Mouse (Mus musculus) macrophage (primary cell): ENCODE data around the gene Gm28230. TPM values are rescaled to one million over a fixed set of nuclear protein-coding genes. Genes with fewer than 3 reads are reported as not detected.

ENCODE experiments used
- H3K27ac ChIP-seq: fragments of 350-480 bp; formaldehyde crosslinking; 2 replicates; pipeline ENCODE4 v1.9.0; 2021
- H3K36me3 ChIP-seq: fragments of 350-480 bp; formaldehyde crosslinking; 2 replicates; pipeline ENCODE4 v1.9.0; 2021; ENCODE audit errors: inconsistent target
- H3K4me3 ChIP-seq: fragments of 350-480 bp; formaldehyde crosslinking; 2 replicates; pipeline ENCODE4 v1.9.0; 2021; ENCODE audit errors: inconsistent target
- H3K79me2 ChIP-seq: fragments of 350-480 bp; formaldehyde crosslinking; 2 replicates; pipeline ENCODE4 v1.9.0; 2021; ENCODE audit errors: inconsistent target
- WGBS: methylation state at CpG from one replicate; pipeline ENCODE4 v1.1.7; 2026; ENCODE audit warnings: inconsistent platforms; ENCODE audit not compliant: missing documents; 5-methylcytosine and 5-hydroxymethylcytosine counted together
- polyA plus RNA-seq: library from polyadenylated mRNA; stranded (reverse); fragments of 250-400 nt; gene quantifications from 3 replicates; pipeline ENCODE4 v1.2.4, GENCODE M21; 2018; ENCODE audit warnings: inconsistent platforms

Gene Gm28230
- polyA plus RNA-seq, 1 experiment from 2014 or later: not detected

- H3K27ac ChIP-seq: no peak overlapping the region
- 18% methylated on average over 22 of the region's 27 CpGs for WGBS
- H3K4me3 ChIP-seq: no peak overlapping the region
- no peaks in the 10 kb centered on the region for H3K79me2 ChIP-seq
- H3K36me3 ChIP-seq: no peaks in the 10 kb centered on the region
Measured at GRCm38 (mm10) chr2:74734996-74735811, 8.7 kb downstream of the Gm28230 start.

- Histone ChIP-seq H3K4me3 (no peak overlapping the region), H3K79me2 (no peaks in the 10 kb centered on the region), H3K36me3 (no peaks in the 10 kb centered on the region), H3K27ac (no peak overlapping the region)
- 8% methylated on average over 41 of the region's 42 CpGs for WGBS
Measured at GRCm38 (mm10) chr2:74735851-74736687, 9.5 kb downstream of the Gm28230 start.

DNA sequence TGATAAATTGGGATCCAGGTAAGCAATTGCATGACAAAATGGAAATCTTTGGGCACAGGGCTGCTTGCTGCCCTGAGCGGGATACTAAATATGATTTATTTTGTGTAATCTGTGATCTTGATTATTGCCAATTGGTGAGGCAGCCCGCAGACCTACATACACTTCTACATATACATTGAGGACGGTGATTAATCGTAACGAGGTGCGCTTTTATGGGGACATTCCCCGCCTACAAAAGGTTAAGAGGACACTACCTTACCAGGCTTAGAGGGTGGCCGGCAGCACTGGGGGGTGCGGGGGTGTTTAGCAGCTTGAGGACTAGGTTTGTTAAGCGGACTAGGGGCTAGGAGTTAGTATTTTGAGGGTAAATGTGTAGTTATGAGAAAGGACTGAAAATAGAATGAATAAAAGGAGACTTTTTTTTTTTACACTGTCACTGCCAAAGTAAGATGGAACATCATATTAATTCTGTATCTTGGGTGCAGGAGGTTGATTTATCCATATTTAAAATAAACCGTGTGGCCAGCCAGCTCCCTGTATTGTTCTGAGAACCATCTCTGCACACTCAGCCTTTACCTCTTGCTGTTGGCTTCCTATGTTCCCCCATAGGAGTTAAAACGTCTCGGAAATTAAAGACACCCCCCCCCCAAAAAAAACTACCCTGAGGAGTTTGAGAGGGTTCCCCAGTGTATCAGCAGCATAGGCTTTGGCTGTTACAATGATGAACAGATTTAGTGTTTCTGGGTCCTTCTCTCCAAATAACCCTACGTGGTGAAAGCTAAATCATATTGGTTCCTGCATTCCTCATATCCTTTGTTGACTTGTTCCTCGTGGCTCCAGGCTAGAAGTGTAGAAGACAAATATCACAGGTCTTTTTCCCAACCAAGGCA is 10.4 kb downstream of the Gm28230 start:
- Histone ChIP-seq H3K27ac (no peak overlapping the region), H3K4me3 (no peak overlapping the region), H3K79me2 (no peaks in the 10 kb centered on the region), H3K36me3 (no peaks in the 10 kb centered on the region)
- WGBS: 29% methylated on average over 15 of the region's 15 CpGs

- no peak overlapping the region for H3K4me3 ChIP-seq
- no peaks in the 10 kb centered on the region for H3K36me3 ChIP-seq
- H3K79me2 ChIP-seq: no peaks in the 10 kb centered on the region
- 36% methylated on average over 7 of the region's 7 CpGs for WGBS
- H3K27ac ChIP-seq: no peak overlapping the region
Measured at GRCm38 (mm10) chr2:74737578-74738070, 11.1 kb downstream of the Gm28230 start.

- Histone ChIP-seq H3K79me2 (no peaks in the 10 kb centered on the region), H3K4me3 (no peak overlapping the region), H3K27ac (no peak overlapping the region), H3K36me3 (no peaks in the 10 kb centered on the region)
- WGBS: 5% methylated on average over 20 of the region's 20 CpGs
Measured at GRCm38 (mm10) chr2:74738623-74739475, 12.3 kb downstream of the Gm28230 start.

- no peak overlapping the region for H3K4me3 ChIP-seq
- WGBS: 22% methylated on average over 2 of the region's 2 CpGs
- H3K27ac ChIP-seq: no peak overlapping the region
- no peaks in the 10 kb centered on the region for H3K79me2 ChIP-seq
- no peaks in the 10 kb centered on the region for H3K36me3 ChIP-seq
Measured at GRCm38 (mm10) chr2:74739476-74739800, 12.9 kb downstream of the Gm28230 start.

- WGBS: 19% methylated on average over 14 of the region's 14 CpGs
- no peaks in the 10 kb centered on the region for H3K36me3 ChIP-seq
- no peak overlapping the region for H3K27ac ChIP-seq
- no peak overlapping the region for H3K4me3 ChIP-seq
- no peaks in the 10 kb centered on the region for H3K79me2 ChIP-seq
Measured at GRCm38 (mm10) chr2:74739869-74740268, 13.3 kb downstream of the Gm28230 start.

DNA sequence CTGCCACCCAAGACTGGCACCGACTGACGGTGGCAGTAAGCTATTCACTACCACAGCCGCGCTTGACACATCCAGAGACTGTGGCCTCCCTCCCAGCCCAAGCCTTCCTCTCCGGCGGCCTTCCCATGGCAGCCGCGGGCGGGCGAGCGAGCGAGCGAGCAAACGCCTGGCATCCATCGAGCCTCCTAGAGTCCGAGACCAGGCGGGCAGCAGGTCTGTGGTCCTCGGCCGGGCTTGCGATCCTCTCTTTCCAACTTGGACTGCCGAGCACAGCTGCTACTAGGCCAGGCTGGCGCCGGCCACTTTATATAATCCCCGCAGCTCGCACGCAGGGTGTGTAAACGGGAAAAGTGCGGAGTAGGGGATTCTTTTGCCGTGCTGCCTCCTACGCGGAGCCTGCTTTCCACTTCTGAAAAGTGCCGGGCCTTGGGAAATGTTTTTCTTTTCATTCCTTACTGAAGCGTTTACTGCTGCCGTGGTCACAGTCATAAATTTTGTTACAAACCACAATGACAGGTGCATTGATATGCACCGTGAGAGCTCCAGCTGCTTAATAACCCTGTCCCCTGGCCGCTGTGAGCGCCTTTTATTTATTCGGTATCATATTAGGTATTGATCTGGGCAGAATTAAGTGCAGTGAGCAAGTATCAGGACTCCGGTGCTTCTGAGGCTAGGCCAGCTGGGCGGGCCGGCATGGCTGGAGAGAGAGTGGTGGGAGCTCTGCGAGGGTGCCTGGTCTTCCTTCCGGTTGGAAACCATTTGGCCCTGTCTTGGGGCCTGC is 14.0 kb downstream of the Gm28230 start:
- Histone ChIP-seq H3K4me3 (no peak overlapping the region), H3K36me3 (no peaks in the 10 kb centered on the region), H3K27ac (no peak overlapping the region), H3K79me2 (no peaks in the 10 kb centered on the region)
- WGBS: 7% methylated on average over 42 of the region's 43 CpGs

DNA sequence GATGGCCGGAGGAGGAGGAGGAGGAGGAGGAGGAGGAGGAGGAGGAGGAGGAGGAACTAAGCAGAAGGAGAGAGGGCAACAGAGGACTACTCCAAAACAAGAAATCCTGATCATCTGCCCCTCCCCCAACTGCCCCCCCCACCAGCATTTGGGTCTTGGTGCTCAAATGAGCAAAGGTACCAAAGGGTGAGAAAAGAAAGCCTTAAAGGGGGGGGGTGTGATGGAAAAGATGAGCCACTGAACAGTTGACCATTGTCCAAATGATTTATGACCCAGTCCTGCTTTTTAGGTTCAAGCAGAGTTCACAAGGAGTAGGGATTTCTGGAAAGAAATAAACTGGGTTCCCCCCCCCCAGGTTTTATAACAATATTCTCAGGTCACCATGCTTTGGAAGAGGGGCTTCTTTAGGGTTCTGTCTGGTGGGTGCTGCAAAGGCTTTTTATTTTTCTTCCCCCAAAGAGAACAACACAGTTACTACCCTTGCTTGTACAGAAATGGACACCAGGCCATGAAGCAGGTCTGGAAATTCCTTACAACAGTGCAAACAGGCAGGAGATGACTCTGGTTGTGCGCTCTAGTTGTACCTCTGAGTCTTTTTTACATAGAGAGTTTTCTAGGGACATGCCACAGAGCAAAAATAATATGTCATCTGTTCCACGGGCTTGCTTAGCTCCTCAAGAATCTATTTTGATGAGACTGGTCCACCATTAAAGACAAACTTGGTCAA is 14.9 kb downstream of the Gm28230 start:
- 85% methylated on average over 2 of the region's 3 CpGs for whole genome bisulfite sequencing
- Histone ChIP-seq H3K4me3 (no peak overlapping the region), H3K27ac (no peak overlapping the region), H3K36me3 (no peaks in the 10 kb centered on the region), H3K79me2 (no peaks in the 10 kb centered on the region)

GRCm38 (mm10) chr2:74741979-74742277 is 15.4 kb downstream of the Gm28230 start:
- H3K4me3 ChIP-seq: no peak overlapping the region
- no peak overlapping the region for H3K27ac ChIP-seq
- H3K79me2 ChIP-seq: no peaks in the 10 kb centered on the region
- no peaks in the 10 kb centered on the region for H3K36me3 ChIP-seq

GRCm38 (mm10) chr2:74745540-74746297 is 19.2 kb downstream of the Gm28230 start:
- Histone ChIP-seq H3K27ac (no peak overlapping the region), H3K4me3 (no peak overlapping the region), H3K79me2 (no peaks in the 10 kb centered on the region), H3K36me3 (no peaks in the 10 kb centered on the region)
- WGBS: 36% methylated on average over 6 of the region's 6 CpGs

- Histone ChIP-seq H3K36me3 (no peaks in the 10 kb centered on the region), H3K4me3 (no peak overlapping the region), H3K79me2 (no peaks in the 10 kb centered on the region), H3K27ac (no peak overlapping the region)
- WGBS: 12% methylated on average over 57 of the region's 58 CpGs
Measured at GRCm38 (mm10) chr2:74746298-74746921, 19.9 kb downstream of the Gm28230 start.
